ENCODE assay signal across 21 mouse cellular contexts in the genomic region with DNA sequence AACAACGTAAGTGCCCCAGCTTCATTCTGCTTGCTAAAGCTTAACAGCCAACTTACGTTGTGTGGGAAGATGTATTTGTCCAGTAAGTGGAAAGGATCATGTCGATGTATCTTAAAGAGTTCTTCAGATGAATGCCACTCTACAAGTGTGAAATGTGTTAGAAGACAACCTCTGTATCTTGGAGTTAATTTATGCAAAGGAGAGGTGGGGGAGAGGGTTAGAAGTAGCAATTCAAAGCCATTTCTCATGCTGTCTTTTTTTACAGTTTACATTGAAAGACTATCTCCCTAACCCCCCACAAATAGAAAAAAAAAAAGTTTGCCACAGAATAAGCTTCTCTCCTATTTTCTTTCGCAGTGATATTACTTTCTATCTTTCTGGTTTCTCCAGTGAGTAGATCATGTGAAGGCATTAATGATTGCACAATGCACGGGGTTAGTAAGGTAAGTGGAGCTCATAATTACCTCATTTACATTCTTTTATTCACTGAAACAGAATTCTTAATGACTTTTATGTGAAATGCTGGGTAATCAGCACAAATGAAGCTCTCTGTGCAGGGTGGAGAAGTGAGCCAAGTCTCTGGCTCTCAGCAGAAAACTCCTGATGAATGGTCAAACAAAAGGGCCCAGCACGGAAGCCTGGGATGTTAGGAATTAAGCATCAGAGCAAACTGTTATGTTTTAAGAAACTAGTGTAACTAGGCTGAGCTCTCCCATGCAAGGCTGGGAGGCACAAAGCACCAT.
DNase-seq lines count a peak whose midpoint lies in the region; ATAC-seq and TF ChIP-seq lines count a peak whose summit lies in the region.
"Had no signal": no experiment of that assay in that cellular context is flagged by ENCODE, and none has a peak within 500 bp of the region (broad histone marks: within the 10 kb centered on the region; RNA-seq: fewer than 3 reads in every experiment).

No protein-coding gene starts in this region.

- ATAC-seq in hindbrain, embryonic 13.5 days (ENCODE audit: low FRiP score) = peak; percentile 69; the same call in 1 of the 2 replicates
- no peak for ATAC-seq in hindbrain, embryonic 12.5 days (ENCODE audit: low FRiP score)
- peak; percentile 95 for ATAC-seq in forebrain, embryonic 13.5 days
- ATAC-seq in midbrain, postnatal 0 days (ENCODE audit: low FRiP score) = no peak
- ATAC-seq: intestine, embryonic 16.5 days had no signal

- H3K4me2 ChIP-seq in hindbrain, embryonic 13.5 days = no peak overlapping the region
- no peak overlapping the region for H3K4me2 ChIP-seq in hindbrain, embryonic 12.5 days (replicated peaks)
- no peak overlapping the region for H3K4me2 ChIP-seq in forebrain, embryonic 13.5 days
- no peak overlapping the region for H3K4me2 ChIP-seq in midbrain, postnatal 0 days (ENCODE audit: low read depth, low read length, poor library complexity, severe bottlenecking)
- H3K4me2 ChIP-seq: heart, embryonic 15.5 days had no signal

- no peaks in the 10 kb centered on the region for H3K36me3 ChIP-seq in hindbrain, embryonic 13.5 days
- no peaks in the 10 kb centered on the region for H3K36me3 ChIP-seq in hindbrain, embryonic 12.5 days
- no peaks in the 10 kb centered on the region for H3K36me3 ChIP-seq in forebrain, embryonic 13.5 days (ENCODE audit: poor library complexity, severe bottlenecking)
- no peaks in the 10 kb centered on the region for H3K36me3 ChIP-seq in midbrain, postnatal 0 days (ENCODE audit: insufficient read depth, low read length)
- H3K36me3 ChIP-seq: G1E; heart, embryonic 15.5 days had no signal

- no peak for TF ChIP-seq CTCF in midbrain, postnatal 0 days (IDR thresholded peaks at IDR 0.05)

- no peaks in the 10 kb centered on the region for H3K9me3 ChIP-seq in hindbrain, embryonic 13.5 days
- H3K9me3 ChIP-seq in hindbrain, embryonic 12.5 days (replicated peaks) = no peaks in the 10 kb centered on the region
- H3K9me3 ChIP-seq in forebrain, embryonic 13.5 days (replicated peaks) = no peaks in the 10 kb centered on the region
- H3K9me3 ChIP-seq in midbrain, postnatal 0 days (ENCODE audit: low read length) = no peaks in the 10 kb centered on the region
- H3K9me3 ChIP-seq: G1E; heart, embryonic 15.5 days had no signal

- no peak overlapping the region for H3K4me3 ChIP-seq in hindbrain, embryonic 13.5 days
- H3K4me3 ChIP-seq in hindbrain, embryonic 12.5 days = no peak overlapping the region
- no peak overlapping the region for H3K4me3 ChIP-seq in forebrain, embryonic 13.5 days
- no peak overlapping the region for H3K4me3 ChIP-seq in midbrain, postnatal 0 days (ENCODE audit: low read depth, low read length)
- H3K4me3 ChIP-seq: heart, adult 2 months; heart, embryonic 15.5 days had no signal

- DNase-seq in left cerebral cortex, adult 11 months (ENCODE audit: low spot score) = peak; percentile 2
- no peak for DNase-seq in left cerebral cortex, postnatal 25 days (ENCODE audit: low spot score in 2 of 2)
- peak; percentile 12 for DNase-seq in midbrain, postnatal 0 days (ENCODE audit: low spot score)
- DNase-seq in urinary bladder, adult 18-20 months (ENCODE audit: low spot score in 2 of 2) = no peak
- DNase-seq in embryo, embryonic 10 days (ENCODE audit: low spot score) = no peak
- DNase-seq: cerebellum, adult 2 months; cerebellum, postnatal 36 days; gastrocnemius, postnatal 14 days; heart, adult 2 months; heart, postnatal 4 days; kidney, postnatal 14 days; left cerebral cortex, postnatal 4 days; lung, adult 18-20 months; lung, postnatal 14 days; right cerebral cortex, postnatal 4 days had no signal

- intact Hi-C loops in left cerebral cortex, postnatal 25 days (cut with DNase I) = no loop called here

- no peak overlapping the region for H3K9ac ChIP-seq in hindbrain, embryonic 13.5 days
- H3K9ac ChIP-seq in hindbrain, embryonic 12.5 days = no peak overlapping the region
- H3K9ac ChIP-seq in forebrain, embryonic 13.5 days = no peak overlapping the region
- H3K9ac ChIP-seq in midbrain, postnatal 0 days (replicated peaks; ENCODE audit: low read length, poor library complexity, severe bottlenecking) = no peak overlapping the region
- H3K9ac ChIP-seq: heart, embryonic 15.5 days had no signal

- H3K27me3 ChIP-seq in hindbrain, embryonic 13.5 days = no peaks in the 10 kb centered on the region
- no peaks in the 10 kb centered on the region for H3K27me3 ChIP-seq in hindbrain, embryonic 12.5 days
- H3K27me3 ChIP-seq in forebrain, embryonic 13.5 days = no peaks in the 10 kb centered on the region
- H3K27me3 ChIP-seq in midbrain, postnatal 0 days (ENCODE audit: insufficient read depth, low read length) = no peaks in the 10 kb centered on the region
- H3K27me3 ChIP-seq: heart, embryonic 15.5 days had no signal

- H3K4me1 ChIP-seq in hindbrain, embryonic 13.5 days (replicated peaks) = peaks cover 5% of the 10 kb centered on the region; the same call in 1 of the 2 replicates
- H3K4me1 ChIP-seq in hindbrain, embryonic 12.5 days = no peaks in the 10 kb centered on the region
- H3K4me1 ChIP-seq in forebrain, embryonic 13.5 days = peaks cover 20% of the 10 kb centered on the region
- no peaks in the 10 kb centered on the region for H3K4me1 ChIP-seq in midbrain, postnatal 0 days (ENCODE audit: insufficient read depth, low read length)
- H3K4me1 ChIP-seq: heart, embryonic 15.5 days had no signal

- 0 out of 2 replicates have a peak overlapping the region, but pooled peaks have one; percentile 44 for H3K27ac ChIP-seq in hindbrain, embryonic 13.5 days
- no peak overlapping the region for H3K27ac ChIP-seq in hindbrain, embryonic 12.5 days
- H3K27ac ChIP-seq in forebrain, embryonic 13.5 days = peak overlapping the region; percentile 48
- no peak overlapping the region for H3K27ac ChIP-seq in midbrain, postnatal 0 days (ENCODE audit: low read depth, low read length)
- H3K27ac ChIP-seq: heart, adult 2 months; heart, embryonic 15.5 days had no signal

- 61% methylated on average over 6 of the region's 6 CpGs for WGBS in hindbrain, embryonic 13.5 days
- WGBS in hindbrain, embryonic 12.5 days = 62% methylated on average over 6 of the region's 6 CpGs
- 26% methylated on average over 6 of the region's 6 CpGs for WGBS in forebrain, embryonic 13.5 days
- WGBS in midbrain, postnatal 0 days = 59% methylated on average over 6 of the region's 6 CpGs

Comparison
In these comparisons a context has a peak if more than half of its experiments do, and no peak if none do; other contexts are left out.
1. ATAC-seq: peak in hindbrain, embryonic 13.5 days (single experiment) and forebrain, embryonic 13.5 days (single experiment); none in hindbrain, embryonic 12.5 days (single experiment) and midbrain, postnatal 0 days (single experiment).
2. H3K27ac ChIP-seq: peak in hindbrain, embryonic 13.5 days (single experiment) and forebrain, embryonic 13.5 days (single experiment); none in hindbrain, embryonic 12.5 days (single experiment) and midbrain, postnatal 0 days (single experiment).
3. DNase-seq: peak in left cerebral cortex, adult 11 months (single experiment) and midbrain, postnatal 0 days (single experiment); none in left cerebral cortex, postnatal 25 days (0 of 2), urinary bladder, adult 18-20 months (0 of 2) and embryo, embryonic 10 days (single experiment).